In genomic region chr10:107492867-107493579, GRCm38 (mm10) we compare ENCODE assay signal across 9 mouse cellular contexts. TPM values are rescaled to one million over a fixed set of nuclear protein-coding genes. Genes with fewer than 3 reads are reported as not detected.
A peak's percentile ranks its signal among the peaks of the same experiment; 100 is the strongest.
DNase-seq lines count a peak whose midpoint lies in the region; ATAC-seq lines count a peak whose summit lies in the region.
"Had no signal": no experiment of that assay in that cellular context is flagged by ENCODE, and none has a peak within 500 bp of the region (broad histone marks: within the 10 kb centered on the region; RNA-seq: fewer than 3 reads in every experiment).

No protein-coding gene starts in this region.

- peak overlapping the region; percentile 32 for H3K4me3 ChIP-seq in lung, embryonic 15.5 days
- peak overlapping the region; percentile 11; the same call in 1 of the 2 replicates for H3K4me3 ChIP-seq in forebrain, embryonic 11.5 days (ENCODE audit: low read depth, low read length)
- peak overlapping the region; percentile 30 for H3K4me3 ChIP-seq in limb, embryonic 10.5 days

- ATAC-seq in lung, embryonic 15.5 days (ENCODE audit: borderline replicate concordance, extremely low read depth, low FRiP score, low TSS enrichment), result peak; percentile 49; the same call in 1 of the 2 replicates
- ATAC-seq in forebrain, embryonic 11.5 days (replicated peaks; ENCODE audit: low FRiP score), result peak; percentile 62

- H3K9ac ChIP-seq in lung, embryonic 15.5 days, result no peak overlapping the region
- peak overlapping the region; percentile 32; the same call in 1 of the 2 replicates for H3K9ac ChIP-seq in forebrain, embryonic 11.5 days (ENCODE audit: low read length)

- H3K36me3 ChIP-seq in lung, embryonic 15.5 days, result no peaks in the 10 kb centered on the region
- no peaks in the 10 kb centered on the region for H3K36me3 ChIP-seq in forebrain, embryonic 11.5 days (ENCODE audit: control insufficient read depth, insufficient read depth, low read length)
- H3K36me3 ChIP-seq in limb, embryonic 10.5 days, result no peaks in the 10 kb centered on the region

- 23% methylated on average over 18 of the region's 18 CpGs for WGBS in lung, embryonic 15.5 days
- WGBS in forebrain, embryonic 11.5 days, result 37% methylated on average over 18 of the region's 18 CpGs
- 53% methylated on average over 18 of the region's 18 CpGs for WGBS in limb, embryonic 10.5 days

- DNase-seq in lung, adult 18-20 months, result no peak
- peak; percentile 58 for DNase-seq in forebrain, embryonic 11.5 days (ENCODE audit: low spot score)
- no peak for DNase-seq in limb, embryonic 10.5 days (ENCODE audit: low spot score)
- DNase-seq in retina, embryonic 14.5 days (ENCODE audit: low spot score), result peak; percentile 20
- DNase-seq in gastrocnemius, postnatal 10 days, result no peak
- no peak for DNase-seq in cerebellum, adult 9-10 months
- no peak for DNase-seq in kidney, adult 11 months

- H3K4me2 ChIP-seq in lung, embryonic 15.5 days, result peak overlapping the region; percentile 62
- peak overlapping the region; percentile 42 for H3K4me2 ChIP-seq in forebrain, embryonic 11.5 days (ENCODE audit: low read depth, low read length, severe bottlenecking)

- no peaks in the 10 kb centered on the region for H3K9me3 ChIP-seq in lung, embryonic 15.5 days
- no peaks in the 10 kb centered on the region for H3K9me3 ChIP-seq in forebrain, embryonic 11.5 days (ENCODE audit: control insufficient read depth, low read length)
- H3K9me3 ChIP-seq in limb, embryonic 10.5 days (replicated peaks), result no peaks in the 10 kb centered on the region

- H3K27ac ChIP-seq in lung, embryonic 15.5 days, result no peak overlapping the region
- H3K27ac ChIP-seq in forebrain, embryonic 11.5 days (ENCODE audit: low read depth, low read length), result no peak overlapping the region
- 0 out of 2 replicates have a peak overlapping the region, but pooled peaks have one; percentile 17 for H3K27ac ChIP-seq in limb, embryonic 10.5 days

- H3K27me3 ChIP-seq in lung, embryonic 15.5 days, result no peaks in the 10 kb centered on the region; the same call in 1 of the 2 replicates
- no peaks in the 10 kb centered on the region for H3K27me3 ChIP-seq in forebrain, embryonic 11.5 days (ENCODE audit: control insufficient read depth, insufficient read depth, low read length)
- peaks cover 10% of the 10 kb centered on the region for H3K27me3 ChIP-seq in limb, embryonic 10.5 days (ENCODE audit: low read depth, poor library complexity, severe bottlenecking)

- no peaks in the 10 kb centered on the region for H3K4me1 ChIP-seq in lung, embryonic 15.5 days
- H3K4me1 ChIP-seq in forebrain, embryonic 11.5 days (replicated peaks; ENCODE audit: control insufficient read depth, insufficient read depth, low read length), result peaks cover 2% of the 10 kb centered on the region; the same call in 1 of the 2 replicates
- H3K4me1 ChIP-seq in limb, embryonic 10.5 days, result peaks cover 29% of the 10 kb centered on the region

RNA-seq across cellular contexts. Expression of gene Myf6, which starts 1.5 kb away (rescaled TPM):
- polyA plus RNA-seq in lung, embryonic 15.5 days (2015; fragmentation: Nextera tagmentation; extraction: Ambion mirVana), result 0.11 and 0.25 TPM in 2 replicates
- not detected in 2 replicates for polyA plus RNA-seq in forebrain, embryonic 11.5 days (2014; fragmentation: Nextera tagmentation; extraction: Ambion mirVana)
- 0.19 TPM in 1 of 2 replicates, not detected in the other for polyA plus RNA-seq in limb, embryonic 10.5 days (2016; fragmentation: Nextera tagmentation; extraction: Ambion mirVana)
- total RNA-seq in gastrocnemius, postnatal 10 days (2021), result 100 to 1,000 TPM; 106 to 128 TPM
- total RNA-seq: layer of hippocampus, postnatal 14 days had no signal

RNA-seq across cellular contexts. Expression of gene Myf5, which starts 7.1 kb away (rescaled TPM):
- polyA plus RNA-seq in lung, embryonic 15.5 days (2015; fragmentation: Nextera tagmentation; extraction: Ambion mirVana), result 0.09 and 0.18 TPM in 2 replicates
- not detected in 2 replicates for polyA plus RNA-seq in forebrain, embryonic 11.5 days (2014; fragmentation: Nextera tagmentation; extraction: Ambion mirVana)
- 8.4 and 15.1 TPM in 2 replicates for polyA plus RNA-seq in limb, embryonic 10.5 days (2016; fragmentation: Nextera tagmentation; extraction: Ambion mirVana)
- 1 to 10 TPM; 8.4 to 8.8 TPM for total RNA-seq in gastrocnemius, postnatal 10 days (2021)
- total RNA-seq: layer of hippocampus, postnatal 14 days had no signal

Comparison
In these comparisons a context has a peak if more than half of its experiments do, and no peak if none do; other contexts are left out.
1. DNase-seq: peak in forebrain, embryonic 11.5 days (single experiment) and retina, embryonic 14.5 days (single experiment); none in lung, adult 18-20 months (0 of 2), limb, embryonic 10.5 days (single experiment), gastrocnemius, postnatal 10 days (single experiment), cerebellum, adult 9-10 months (single experiment) and kidney, adult 11 months (single experiment).
2. Peak in every context shown above with its lines, with median percentiles within 50 percentile points of each other: H3K4me3 ChIP-seq.